Mouse (Mus musculus) activated CD4-positive, CD25-positive, alpha-beta regulatory T cell (primary cell): Measurements from ENCODE around the gene Fry. TPM values are rescaled to one million over a fixed set of nuclear protein-coding genes. Genes with fewer than 3 reads are reported as not detected.

Experiments
- polyA plus RNA-seq, 2 experiments: library from polyadenylated mRNA; unstranded; fragments of 100-300 nt; shearing (Covaris generic); gene quantifications; one replicate each; pipeline ENCODE4 v1.2.1; 2017

Gene Fry
- 10 to 100 TPM; 13.5 to 18.7 TPM for polyA plus RNA-seq

GRCm38 (mm10) chr5:150118455-150119241 is at the start of gene Fry:
Fry (plus strand) TSS chr5:150118645.

GRCm38 (mm10) chr5:150518064-150518463 is 399.6 kb downstream of the Fry start, which contains the start of gene Zar1l:
Zar1l (minus strand) TSS chr5:150518164.

GRCm38 (mm10) chr5:150521937-150522866 is 403.8 kb downstream of the Fry start, which contains the start of gene Brca2:
Brca2 (plus strand) TSS chr5:150522630.

Other genes with a start within 250 kb of the Fry start
- under 1 TPM in 1 of 2 experiments, not detected in 1; 0.45 TPM for gene Rxfp2, start 100.0 kb upstream of the Fry start, polyA plus RNA-seq